Mouse (Mus musculus) ES-E14 (cell line): Measurements from ENCODE around the gene Gm26938. TPM values are rescaled to one million over a fixed set of nuclear protein-coding genes. Genes with fewer than 3 reads are reported as not detected.

Source experiments
- DNase-seq: peaks from one replicate; pipeline ENCODE4 v3.0.0-alpha.2; 2013; ENCODE audit warnings: low read depth, low spot score
- H3K27ac ChIP-seq: 2 replicates; pipeline ENCODE4 v1.5.1; 2012; ENCODE audit warnings: low read depth, mild to moderate bottlenecking, low read length, moderate library complexity, mixed read lengths; ENCODE audit not compliant: poor library complexity, insufficient read depth, severe bottlenecking
- H3K36me3 ChIP-seq: 2 replicates; pipeline ENCODE4 v1.6.1; 2012; ENCODE audit warnings: mild to moderate bottlenecking, low read length, moderate library complexity, mixed read lengths; ENCODE audit not compliant: control insufficient read depth, poor library complexity, insufficient read depth, severe bottlenecking
- H3K4me1 ChIP-seq, 2 experiments: fragments of 150-350 bp in 1 of 2; sonication (generic) in 1 of 2; 2 replicates each; pipeline ENCODE4 v1.6.1; 2012; ENCODE audit warnings: low read length in 2 of 2, mild to moderate bottlenecking in 1 of 2, mixed read lengths in 1 of 2; ENCODE audit not compliant: control insufficient read depth in 2 of 2, insufficient read depth in 2 of 2, poor library complexity in 1 of 2
- H3K4me3 ChIP-seq, 2 experiments: fragments of 150-350 bp in 1 of 2; sonication (generic) in 1 of 2; 2 replicates each; pipeline ENCODE4 v1.5.1; 2012; ENCODE audit warnings: low read length in 2 of 2, low read depth in 1 of 2, mild to moderate bottlenecking in 1 of 2, mixed read lengths in 1 of 2; ENCODE audit not compliant: insufficient read depth in 1 of 2, poor library complexity in 1 of 2, severe bottlenecking in 1 of 2
- H3K9ac ChIP-seq: 2 replicates; pipeline ENCODE4 v1.6.1; 2012; ENCODE audit warnings: low read depth, mild to moderate bottlenecking, low read length, mixed read lengths; ENCODE audit not compliant: poor library complexity, insufficient read depth, severe bottlenecking
- H3K9me3 ChIP-seq: fragments of 150-350 bp; sonication (generic); 2 replicates; pipeline ENCODE4 v1.6.1; 2012; ENCODE audit warnings: low read depth, mild to moderate bottlenecking, low read length; ENCODE audit not compliant: control insufficient read depth, insufficient read depth
- CHD2 ChIP-seq: IDR thresholded peaks from 2 replicates; pipeline ENCODE4 v1.6.1; 2014; ENCODE audit warnings: mild to moderate bottlenecking, low read depth, low read length, inconsistent platforms
- HCFC1 ChIP-seq: IDR thresholded peaks from 2 replicates; pipeline ENCODE4 v1.6.1; 2012; ENCODE audit warnings: low read length, inconsistent platforms, borderline replicate concordance; ENCODE audit not compliant: insufficient read depth
- MAFK ChIP-seq: IDR thresholded peaks from 2 replicates; pipeline ENCODE4 v1.6.1; 2014; ENCODE audit warnings: mild to moderate bottlenecking, low read depth, low read length, inconsistent platforms; ENCODE audit not compliant: insufficient read depth
- ZC3H11A ChIP-seq: IDR thresholded peaks from 2 replicates; pipeline ENCODE4 v1.6.1; 2012; ENCODE audit warnings: low read depth, mild to moderate bottlenecking, inconsistent platforms, low read length, borderline replicate concordance
- ZNF384 ChIP-seq: IDR thresholded peaks from 2 replicates; pipeline ENCODE4 v1.6.1; 2012; ENCODE audit warnings: low read depth, low read length, inconsistent platforms
- in situ Hi-C, 2 experiments: fragments of 600-800 bp; cut with MboI; formaldehyde crosslinking; loops; one replicate each; pipeline ENCODE4 v1.15.1; 2025; ENCODE audit warnings: low sequenced_read_pairs in 2 of 2, inconsistent platforms in 1 of 2; ENCODE audit not compliant: unreplicated experiment in 2 of 2
- total RNA-seq: library from RNA; depleted of rRNA; stranded (reverse); fragments of 300-350 nt; gene quantifications from 2 replicates; pipeline ENCODE4 v1.2.3, GENCODE M21; 2012

The Gm26938 gene
- total RNA-seq, 1 experiment: not detected

DNA sequence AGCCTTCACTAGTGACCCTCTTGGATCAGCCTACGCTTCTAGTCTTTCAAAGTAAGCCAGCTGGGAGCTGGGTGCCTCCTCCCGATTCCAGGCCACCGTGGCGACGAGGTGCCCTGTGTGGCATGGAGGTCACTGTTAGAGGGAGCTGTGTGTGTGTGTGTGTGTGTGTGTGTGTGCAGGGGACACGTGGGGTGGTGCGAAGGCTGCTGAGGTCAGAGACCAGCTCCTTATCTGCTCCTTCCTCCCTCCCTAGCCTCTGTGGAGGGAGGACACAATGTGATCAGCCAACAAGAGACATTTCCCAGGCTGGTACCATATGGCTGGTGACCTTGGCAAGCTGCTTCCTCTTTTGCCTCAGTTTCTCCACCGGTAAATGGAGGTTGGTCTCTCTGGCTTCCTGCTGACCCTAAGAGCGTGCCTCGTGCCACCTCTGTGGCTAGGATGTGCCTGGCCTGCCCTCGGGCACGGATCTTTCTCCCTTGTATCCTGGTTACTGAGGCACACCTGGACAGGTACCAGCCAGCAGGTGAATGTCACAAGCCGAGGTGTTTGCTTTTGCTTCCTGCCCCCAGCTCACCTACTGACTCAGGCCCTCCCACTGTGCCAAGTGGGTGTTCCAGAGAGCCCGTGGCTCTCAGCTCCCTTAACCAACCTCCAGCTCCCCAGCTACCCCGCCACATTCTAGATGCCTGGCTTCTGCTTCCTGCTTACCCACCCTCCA is 14.4 kb downstream of the Gm26938 start:
- Histone ChIP-seq H3K27ac (no peak overlapping the region), H3K36me3 (no peaks in the 10 kb centered on the region), H3K4me3 (no peak overlapping the region), H3K9me3 (no peaks in the 10 kb centered on the region), H3K4me1 (peaks cover 0 to 17% of the 10 kb centered on the region in 2 experiments; a peak in 2 of 4 replicates), H3K9ac (no peak overlapping the region)
- TF ChIP-seq CHD2 (no peak), HCFC1 (no peak), ZNF384 (no peak), MAFK (no peak), ZC3H11A (no peak)
- in situ Hi-C loops: no loop called here
- no peak for DNase-seq

DNA sequence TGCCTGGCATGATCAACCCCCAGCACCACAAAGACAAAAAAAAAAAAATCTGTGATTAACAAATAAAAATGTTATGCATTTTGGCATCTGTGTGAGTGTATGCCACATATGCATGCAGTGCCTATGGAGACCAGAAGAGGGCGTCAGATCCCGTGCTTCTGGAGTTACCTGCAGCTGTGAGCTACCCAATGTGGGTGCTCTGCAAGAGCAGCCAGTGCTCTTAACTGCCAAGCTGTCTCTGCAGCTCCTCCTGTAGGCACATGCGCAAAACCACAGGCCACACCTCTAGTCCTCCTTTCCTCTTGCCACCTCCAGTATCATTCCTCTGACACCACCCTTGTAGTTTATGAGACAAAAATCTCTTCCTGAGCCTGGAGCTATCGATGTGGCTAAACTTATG is 16.8 kb downstream of the Gm26938 start:
- H3K9ac ChIP-seq: no peak overlapping the region
- TF ChIP-seq MAFK (no peak), CHD2 (no peak), ZC3H11A (peak; percentile 4; the same call in 1 of the 2 replicates), ZNF384 (no peak)
- H3K36me3 ChIP-seq: no peaks in the 10 kb centered on the region
- no peak overlapping the region for H3K4me3 ChIP-seq
- in situ Hi-C loops: no loop called here
- DNase-seq: peak; percentile 47
- peaks cover 0 to 16% of the 10 kb centered on the region in 2 experiments; a peak in 2 of 4 replicates for H3K4me1 ChIP-seq
- no peak overlapping the region for H3K27ac ChIP-seq
- H3K9me3 ChIP-seq: no peaks in the 10 kb centered on the region

DNA sequence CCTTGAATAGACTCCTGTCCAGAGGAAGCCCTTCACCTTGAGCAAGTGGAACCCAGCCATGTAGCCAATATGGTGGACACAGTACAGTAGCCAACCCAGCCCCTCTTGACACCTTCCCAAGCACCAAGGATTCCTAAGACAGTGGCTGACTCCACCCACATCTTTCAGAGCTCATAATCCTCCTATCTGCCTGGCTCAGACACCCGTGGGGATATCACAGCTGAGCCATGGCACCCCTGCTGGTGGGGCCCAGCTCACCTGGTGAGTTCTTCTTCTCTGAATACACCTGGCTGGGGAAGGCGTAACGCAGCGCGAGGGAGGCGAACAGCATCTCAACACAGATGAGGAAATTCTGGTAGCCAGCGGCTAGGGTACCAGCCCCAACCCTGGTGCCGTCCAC is 20.3 kb downstream of the Gm26938 start:
- Histone ChIP-seq H3K9me3 (no peaks in the 10 kb centered on the region), H3K4me3 (no peak overlapping the region), H3K4me1 (peaks cover 0 to 12% of the 10 kb centered on the region in 2 experiments; a peak in 2 of 4 replicates), H3K27ac (no peak overlapping the region), H3K36me3 (peaks cover 4% of the 10 kb centered on the region), H3K9ac (no peak overlapping the region)
- no peak for DNase-seq
- in situ Hi-C loops: no loop called here
- no peak for TF ChIP-seq HCFC1
- no peak for TF ChIP-seq MAFK
- no peak for TF ChIP-seq ZC3H11A
- no peak for TF ChIP-seq CHD2
- TF ChIP-seq ZNF384: no peak

DNA sequence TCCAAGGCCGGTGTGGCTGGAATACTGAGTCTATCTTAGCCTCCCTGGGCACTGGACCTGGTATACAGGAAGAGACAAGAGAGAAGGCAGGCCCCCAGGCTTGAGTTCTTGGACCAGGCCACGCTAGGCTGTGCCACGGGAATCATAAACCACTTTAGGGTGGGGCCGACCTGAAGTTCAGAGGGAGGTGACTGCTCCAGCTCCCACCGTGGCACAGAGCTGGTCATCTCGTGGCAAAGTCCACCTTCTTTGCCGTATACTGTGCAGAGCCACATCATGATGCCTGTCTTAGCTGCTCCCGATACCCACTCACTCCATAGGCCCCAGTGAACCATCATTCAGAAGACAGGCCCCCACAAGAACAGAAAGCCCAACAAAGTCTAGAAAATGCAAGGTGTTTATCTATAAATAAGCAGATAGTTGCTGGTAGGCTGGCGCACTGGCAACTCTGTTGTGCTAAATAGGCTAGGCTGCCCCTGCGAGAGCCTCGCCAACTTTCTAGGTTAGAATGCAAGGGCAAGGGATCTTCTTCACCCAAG is 21.6 kb downstream of the Gm26938 start:
- no peak for DNase-seq

More for the DNA sequence above, 21.6 kb downstream of the Gm26938 start:
- Histone ChIP-seq H3K4me3 (no peak overlapping the region), H3K36me3 (peaks cover 17% of the 10 kb centered on the region), H3K9ac (no peak overlapping the region), H3K27ac (no peak overlapping the region), H3K9me3 (no peaks in the 10 kb centered on the region), H3K4me1 (peaks cover 0 to 12% of the 10 kb centered on the region in 2 experiments; a peak in 2 of 4 replicates)
- no peak for TF ChIP-seq CHD2
- no peak for TF ChIP-seq HCFC1
- TF ChIP-seq ZNF384: no peak
- TF ChIP-seq MAFK: no peak
- TF ChIP-seq ZC3H11A: no peak
- in situ Hi-C loops: no loop called here
